Mouse (Mus musculus) ES-Bruce4 (cell line): ENCODE results near the gene Islr.

Experiments
- CTCF ChIP-seq: IDR thresholded peaks from one replicate; pipeline ENCODE4 v1.8.1; 2011; ENCODE audit warnings: low read depth, low read length
- EP300 ChIP-seq: IDR thresholded peaks from 2 replicates; pipeline ENCODE4 v1.6.1; 2011; ENCODE audit warnings: low read depth, low read length; ENCODE audit not compliant: insufficient read depth
- POLR2A ChIP-seq: IDR thresholded peaks from one replicate; pipeline ENCODE4 v1.8.1; 2011; ENCODE audit warnings: low read length; ENCODE audit not compliant: insufficient read depth

GRCm38 (mm10) chr9:58248746-58249413, 44.8 kb upstream of the Islr start:
- TF ChIP-seq POLR2A: no peak
- no peak for TF ChIP-seq CTCF
- no peak for TF ChIP-seq EP300
